Mouse (Mus musculus) limb, embryonic 12.5 days (tissue): ENCODE measurements around the gene Supt5. TPM values are rescaled to one million over a fixed set of nuclear protein-coding genes. Genes with fewer than 3 reads are reported as not detected.
A peak's percentile ranks its signal among the peaks of the same experiment; 100 is the strongest.

Experiments
- ATAC-seq: fragments of 200-750 bp; cut with Nextera tagmentation; 2 replicates; pipeline ENCODE4 v1.8.0; 2017; ENCODE audit warnings: low read depth, moderate TSS enrichment; ENCODE audit not compliant: insufficient number of reproducible peaks, insufficient read depth, low FRiP score, low TSS enrichment
- H3K27ac ChIP-seq: fragments of 300-500 bp; sonication (generic); 2 replicates; pipeline ENCODE4 v1.5.1; 2016; ENCODE audit warnings: mild to moderate bottlenecking, moderate library complexity
- H3K27me3 ChIP-seq: fragments of 300-500 bp; sonication (generic); 2 replicates; pipeline ENCODE4 v1.6.1; 2016; ENCODE audit warnings: mild to moderate bottlenecking, moderate library complexity
- H3K36me3 ChIP-seq: fragments of 300-500 bp; sonication (generic); 2 replicates; pipeline ENCODE4 v1.6.1; 2016; ENCODE audit warnings: mild to moderate bottlenecking, moderate library complexity
- H3K4me1 ChIP-seq: fragments of 300-500 bp; sonication (generic); replicated peaks from 2 replicates; pipeline ENCODE4 v1.6.1; 2016
- H3K4me2 ChIP-seq: fragments of 300-500 bp; sonication (generic); 2 replicates; pipeline ENCODE4 v1.6.1; 2016; ENCODE audit warnings: mild to moderate bottlenecking, moderate library complexity
- H3K4me3 ChIP-seq: fragments of 300-500 bp; sonication (generic); replicated peaks from 2 replicates; pipeline ENCODE4 v1.5.1; 2016; ENCODE audit warnings: mild to moderate bottlenecking
- H3K9ac ChIP-seq: fragments of 300-500 bp; sonication (generic); replicated peaks from 2 replicates; pipeline ENCODE4 v1.6.1; 2016; ENCODE audit warnings: mild to moderate bottlenecking, moderate library complexity
- H3K9me3 ChIP-seq: fragments of 300-500 bp; sonication (generic); 2 replicates; pipeline ENCODE4 v1.6.1; 2016; ENCODE audit warnings: mild to moderate bottlenecking, moderate library complexity
- WGBS: fragments of 180-500 bp; shearing (Covaris S2); methylation state at CpG from one replicate; pipeline ENCODE4 v1.1.7; 2016; 5-methylcytosine and 5-hydroxymethylcytosine counted together
- polyA plus RNA-seq: library from polyadenylated mRNA; unstranded; fragments of >200 nt; fragmentation: Nextera tagmentation; extraction: Ambion mirVana; gene quantifications from 2 replicates; pipeline ENCODE4 v1.2.1, GENCODE M21; 2016

Supt5 gene
- polyA plus RNA-seq, 1 experiment from 2014 or later = 99.0 TPM

DNA sequence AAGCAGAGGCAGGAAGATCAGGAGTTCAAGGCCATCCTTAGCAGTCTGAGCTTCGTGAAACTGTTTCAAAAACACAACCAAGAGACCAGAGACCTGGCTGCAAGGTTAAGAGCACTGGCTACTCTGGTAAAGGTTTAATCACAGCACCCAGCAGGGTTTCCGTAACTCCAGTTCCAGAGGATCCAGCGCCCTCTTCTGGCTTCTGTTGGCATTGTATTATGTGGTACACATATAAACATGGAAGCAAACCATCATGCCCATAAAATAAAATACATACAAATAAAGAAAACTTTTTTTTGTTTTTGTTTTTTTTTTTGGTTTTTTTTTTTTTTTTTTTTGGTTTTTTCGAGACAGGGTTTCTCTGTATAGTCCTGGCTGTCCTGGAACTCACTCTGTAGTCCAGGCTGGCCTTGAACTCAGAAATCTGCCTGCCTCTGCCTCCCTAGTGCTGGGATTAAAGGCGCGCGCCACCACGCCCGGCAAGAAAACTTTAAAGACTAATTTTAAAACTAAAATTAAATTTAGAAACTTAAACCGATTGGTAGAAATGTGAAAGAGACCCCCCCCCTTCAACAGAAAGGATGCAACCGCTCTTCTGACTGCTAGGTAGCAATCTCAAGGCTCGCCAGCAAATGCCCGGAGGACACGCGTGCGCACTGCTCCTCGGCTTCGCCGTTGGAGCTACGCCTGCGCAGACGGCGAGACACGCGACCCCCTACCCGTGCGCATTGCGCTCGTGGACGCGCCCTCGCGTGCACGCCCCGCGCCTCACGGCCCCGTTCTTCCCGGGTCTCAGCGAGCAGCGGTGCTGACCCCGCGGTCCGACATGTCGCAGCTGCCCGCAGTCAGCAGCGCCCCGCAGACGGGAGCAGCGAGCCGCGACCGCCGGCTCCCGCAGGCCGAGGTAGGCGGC, 71.2 kb downstream of the Supt5 start, which contains the start of gene Eid2:
Gene Eid2 (plus strand): TSS at position 753 of the 913 bp plus-strand sequence.
- H3K4me2 ChIP-seq = peak within 1 kb of the TSS; percentile 79
- no peaks in the 10 kb centered on the region for H3K27me3 ChIP-seq
- H3K4me3 ChIP-seq = peak within 1 kb of the TSS; percentile 92
- H3K9me3 ChIP-seq = peaks cover 11% of the 10 kb centered on the region; the same call in 1 of the 2 replicates
- peaks cover 25% of the 10 kb centered on the region for H3K36me3 ChIP-seq
- peaks cover 7% of the 10 kb centered on the region; the same call in 1 of the 2 replicates for H3K4me1 ChIP-seq
- peak within 1 kb of the TSS; percentile 92 for H3K27ac ChIP-seq
- ATAC-seq = peak; percentile 83
- H3K9ac ChIP-seq = peak within 1 kb of the TSS; percentile 97
- 8% methylated on average over 57 of the region's 57 CpGs for WGBS

DNA sequence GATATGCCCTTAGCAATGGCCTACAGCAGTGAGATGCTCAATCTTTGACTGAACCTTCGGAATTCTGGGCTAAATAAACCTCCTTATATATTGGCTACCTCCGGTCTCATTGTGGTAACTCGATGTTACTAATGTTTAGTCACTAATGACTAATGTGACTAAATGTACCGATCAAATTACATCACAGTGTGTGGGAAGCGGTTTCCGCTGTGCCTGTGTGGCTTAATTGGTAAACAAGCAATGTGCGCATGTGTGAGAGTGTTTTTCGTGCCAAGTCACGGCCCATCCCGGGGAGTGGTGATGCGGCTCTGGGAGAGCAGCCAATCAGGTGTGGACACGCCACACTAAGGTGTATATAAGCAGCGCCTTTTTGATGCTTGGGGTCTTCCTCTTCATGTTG, 73.2 kb downstream of the Supt5 start:
- Histone ChIP-seq H3K9me3 (0 out of 2 replicates have a peak, but pooled peaks cover 6% of the 10 kb centered on the region), H3K4me1 (peaks cover 7% of the 10 kb centered on the region; the same call in 1 of the 2 replicates), H3K9ac (no peak overlapping the region), H3K27me3 (no peaks in the 10 kb centered on the region), H3K27ac (no peak overlapping the region), H3K36me3 (peaks cover 10% of the 10 kb centered on the region), H3K4me3 (no peak overlapping the region), H3K4me2 (no peak overlapping the region)
- 90% methylated on average over 13 of the region's 13 CpGs for WGBS
- ATAC-seq = no peak

Other genes starting within 250 kb of the Supt5 start
- gene 9530053A07Rik, start 209.3 kb downstream of the Supt5 start, polyA plus RNA-seq = 0.04 and 0.05 TPM in 2 replicates
- gene Fbl, start 169.0 kb downstream of the Supt5 start, polyA plus RNA-seq = 159 and 169 TPM in 2 replicates
- gene Dyrk1b, start 159.3 kb downstream of the Supt5 start, polyA plus RNA-seq = 17.6 and 20.5 TPM in 2 replicates
- gene Eid2, start 70.9 kb downstream of the Supt5 start, polyA plus RNA-seq = 5.4 and 18.9 TPM in 2 replicates
- gene Eid2b, start 61.0 kb downstream of the Supt5 start, polyA plus RNA-seq = 17.6 and 18.5 TPM in 2 replicates
- not detected in 2 replicates for gene Selenov, start 47.6 kb downstream of the Supt5 start, polyA plus RNA-seq
- gene Dll3, start 36.5 kb downstream of the Supt5 start, polyA plus RNA-seq = 3.5 and 3.7 TPM in 2 replicates
- 166 and 169 TPM in 2 replicates for gene Timm50, start 26.7 kb downstream of the Supt5 start, polyA plus RNA-seq
- 915 and 927 TPM in 2 replicates for gene Rps16, start 11.9 kb upstream of the Supt5 start, polyA plus RNA-seq
- 96.9 and 106 TPM in 2 replicates for gene Plekhg2, start 33.9 kb upstream of the Supt5 start, polyA plus RNA-seq
- gene Zfp36, start 41.5 kb upstream of the Supt5 start, polyA plus RNA-seq = 7.1 and 7.7 TPM in 2 replicates
- 45.4 and 51.6 TPM in 2 replicates for gene Med29, start 54.0 kb upstream of the Supt5 start, polyA plus RNA-seq
- 83.0 and 86.8 TPM in 2 replicates for gene Paf1, start 54.2 kb upstream of the Supt5 start, polyA plus RNA-seq
- gene Gmfg, start 98.7 kb upstream of the Supt5 start, polyA plus RNA-seq = 6.2 and 9.0 TPM in 2 replicates
- 7.5 and 7.9 TPM in 2 replicates for gene Lrfn1, start 113.2 kb upstream of the Supt5 start, polyA plus RNA-seq
- not detected in 2 replicates for gene Ifnl2, start 171.7 kb upstream of the Supt5 start, polyA plus RNA-seq
- gene Ifnl3, start 184.1 kb upstream of the Supt5 start, polyA plus RNA-seq = not detected in 2 replicates
- not detected in 2 replicates for gene Sycn, start 202.1 kb upstream of the Supt5 start, polyA plus RNA-seq
- gene Nccrp1, start 208.5 kb upstream of the Supt5 start, polyA plus RNA-seq = not detected in 2 replicates